Mouse (Mus musculus) frontal cortex, postnatal 14 days (tissue): ENCODE data around the gene Atf6.

Experiments used
- DNase-seq, 2 experiments: peaks; one replicate each; pipeline ENCODE4 v3.0.0; 2022; ENCODE audit warnings: low spot score in 2 of 2

The Atf6 gene

DNA sequence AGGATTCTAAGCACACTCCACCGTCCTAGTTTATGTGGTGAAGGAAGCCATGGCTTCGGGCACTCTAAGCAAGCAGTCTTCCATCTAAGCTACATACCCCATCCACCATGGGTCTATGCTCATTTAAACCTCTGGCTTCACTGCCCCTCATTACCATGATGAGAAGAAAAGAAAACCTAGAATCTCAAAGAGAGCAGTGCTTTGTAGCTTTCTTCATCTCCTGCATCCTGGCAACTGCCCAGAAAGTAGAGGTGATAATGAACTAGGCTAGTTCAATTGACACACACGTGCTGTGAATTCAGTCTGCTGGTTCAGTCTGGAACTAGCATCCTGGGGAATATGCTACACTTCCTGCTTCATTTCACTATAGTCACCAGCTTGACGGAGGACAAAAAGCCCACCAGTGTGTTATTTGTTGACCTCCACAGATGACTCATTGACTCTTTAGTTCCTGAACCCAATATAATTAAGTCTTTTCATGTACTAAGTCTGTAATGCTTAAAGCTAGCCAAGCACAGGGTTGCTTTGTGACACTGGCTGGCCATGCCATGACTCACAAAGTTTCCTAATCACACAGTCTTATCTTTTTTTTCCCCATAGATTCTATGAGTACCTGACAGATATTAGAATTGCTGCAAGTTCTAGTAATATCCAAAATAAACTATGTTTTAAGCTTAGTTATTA, 162.5 kb downstream of the Atf6 start:
- no peak for DNase-seq

DNA sequence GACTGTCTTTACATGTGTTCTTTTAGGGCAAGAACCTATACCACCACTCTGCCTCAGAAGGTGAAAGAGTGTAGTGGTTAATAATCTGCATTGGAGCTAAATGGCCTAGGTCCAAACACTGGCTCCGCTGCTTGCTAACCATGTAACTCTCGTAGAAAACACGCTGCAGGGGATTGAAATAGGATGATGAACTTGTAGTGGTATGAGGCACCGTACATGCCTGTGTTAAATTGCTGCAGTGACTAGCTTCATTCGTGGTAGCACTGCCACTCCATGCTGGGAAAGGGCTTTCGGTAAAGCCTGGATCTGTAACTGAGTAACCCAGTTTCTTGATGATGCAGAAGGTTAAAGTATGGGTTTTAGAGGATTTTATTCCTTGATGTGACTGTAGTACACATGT, 163.5 kb downstream of the Atf6 start:
- DNase-seq, result no peak

DNA sequence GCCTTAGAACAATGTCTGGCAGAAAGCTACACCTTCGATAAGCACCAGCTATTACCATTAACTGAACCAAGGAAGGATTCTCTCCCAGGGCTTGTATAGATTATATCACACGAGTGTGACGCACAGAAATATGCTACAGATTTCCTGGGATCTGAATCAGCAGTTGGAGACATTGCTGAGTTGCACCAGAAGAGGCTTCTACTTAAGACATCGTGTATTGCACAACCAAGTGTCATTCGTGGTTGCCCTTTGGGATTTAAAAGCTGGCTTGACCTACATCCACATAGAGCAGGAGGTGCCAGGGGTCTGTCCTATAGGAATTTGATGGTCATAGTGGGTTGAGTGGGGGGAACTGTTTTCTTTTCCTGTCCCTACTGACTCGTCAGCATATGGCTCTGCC, 164.6 kb downstream of the Atf6 start:
- no peak for DNase-seq

DNA sequence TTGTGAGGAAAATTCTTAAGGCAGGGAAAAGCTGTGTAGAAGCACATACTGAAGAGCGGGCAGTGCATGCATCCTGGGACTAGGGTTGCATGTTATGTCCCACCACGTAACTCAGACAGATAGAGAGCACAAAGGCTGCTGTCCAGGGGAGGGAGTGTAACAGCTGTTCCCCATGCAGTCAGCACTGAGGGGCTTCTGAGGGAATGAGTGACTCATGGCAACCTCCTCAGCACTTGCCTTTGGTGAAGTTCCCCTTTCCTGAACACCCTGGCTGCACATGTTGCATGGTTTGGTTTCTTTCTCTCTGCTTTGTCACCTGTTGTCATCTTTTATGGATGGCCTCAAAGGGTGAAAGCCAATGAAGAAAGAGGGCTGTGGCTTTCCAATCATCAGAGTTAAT, 165.3 kb downstream of the Atf6 start:
- no peak for DNase-seq

DNA sequence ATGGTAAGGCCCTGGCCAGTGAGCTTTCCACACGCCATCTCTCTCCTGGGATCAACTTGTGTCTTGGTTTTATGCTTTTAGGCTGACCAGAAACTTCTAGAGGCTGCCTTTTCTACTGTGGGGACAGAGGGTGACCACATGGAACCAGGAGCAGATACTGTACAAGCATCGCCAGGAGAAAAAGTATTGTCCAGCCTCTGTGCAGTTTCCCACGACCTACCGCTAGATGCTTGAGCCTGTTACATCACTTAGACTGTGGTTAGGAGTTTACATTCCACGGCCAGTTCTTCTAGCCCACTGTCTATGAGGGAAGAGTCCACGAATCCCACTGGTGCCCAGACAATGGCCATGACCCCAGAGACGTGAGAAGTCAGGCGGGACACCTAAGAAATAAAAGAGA, 166.0 kb downstream of the Atf6 start:
- no peak for DNase-seq

DNA sequence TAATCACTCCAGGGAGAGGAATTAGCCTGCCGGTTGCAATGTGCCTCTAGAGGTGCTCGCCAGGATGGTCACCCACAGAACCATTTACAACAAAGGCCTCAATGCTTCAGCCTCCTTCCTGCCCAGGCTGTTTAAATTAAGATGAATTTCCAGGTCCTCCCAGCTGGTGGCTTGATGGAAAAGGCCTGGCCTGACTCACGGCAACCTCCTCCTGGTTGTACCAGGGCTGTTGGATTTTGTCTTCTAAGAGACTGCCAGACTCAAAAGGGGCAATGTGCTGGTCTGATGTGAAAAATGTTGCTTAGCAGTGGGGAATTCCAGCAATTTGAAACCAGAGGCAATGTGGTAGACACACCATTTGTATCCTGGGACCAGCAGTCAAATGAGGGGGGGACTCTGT, 166.4 kb downstream of the Atf6 start:
- no peak for DNase-seq

DNA sequence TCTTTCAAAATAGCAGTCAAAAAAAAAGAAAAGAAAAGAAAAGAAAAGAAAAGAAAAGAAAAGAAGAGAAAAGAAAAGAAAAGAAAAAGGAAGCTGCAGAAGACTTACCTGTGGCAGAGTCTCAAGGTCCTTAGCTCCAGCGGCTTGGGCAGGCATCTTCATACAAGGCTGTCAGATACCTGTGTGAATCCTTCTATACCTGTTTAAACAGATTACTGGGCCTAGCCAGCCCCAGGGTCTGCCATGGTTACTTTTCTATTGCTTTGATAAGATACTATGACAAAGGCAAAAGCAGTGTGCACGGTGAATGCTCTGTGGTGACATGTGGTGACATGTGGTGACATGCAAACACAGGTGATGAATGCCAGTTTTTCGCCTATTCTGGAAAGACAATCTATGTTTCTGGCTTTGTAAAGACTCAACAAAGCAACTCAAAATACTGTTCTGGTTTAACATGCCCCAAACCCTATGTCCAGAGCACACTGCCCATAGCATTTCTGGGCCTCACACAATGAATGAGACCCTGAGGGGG, 167.0 kb downstream of the Atf6 start:
- DNase-seq, result no peak

DNA sequence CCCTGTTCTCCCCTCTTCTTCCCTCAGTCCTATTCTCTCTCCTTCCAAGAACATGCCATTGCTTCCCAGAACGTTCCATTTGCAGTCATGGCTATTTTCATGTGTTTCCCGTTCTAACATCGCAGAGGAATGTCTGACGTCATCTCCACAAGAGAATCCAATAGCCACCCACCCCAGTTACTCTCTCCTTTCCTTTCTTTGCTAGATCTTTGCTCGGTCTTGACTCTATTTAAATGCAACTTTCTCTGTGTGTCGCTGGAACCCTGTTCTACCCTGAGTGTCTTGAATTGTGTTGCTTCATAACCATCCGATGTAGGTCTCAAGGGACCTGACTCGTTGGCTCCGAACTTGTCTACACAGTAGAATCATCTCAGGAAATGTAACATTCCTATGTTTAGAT, 168.0 kb downstream of the Atf6 start:
- DNase-seq, result no peak

DNA sequence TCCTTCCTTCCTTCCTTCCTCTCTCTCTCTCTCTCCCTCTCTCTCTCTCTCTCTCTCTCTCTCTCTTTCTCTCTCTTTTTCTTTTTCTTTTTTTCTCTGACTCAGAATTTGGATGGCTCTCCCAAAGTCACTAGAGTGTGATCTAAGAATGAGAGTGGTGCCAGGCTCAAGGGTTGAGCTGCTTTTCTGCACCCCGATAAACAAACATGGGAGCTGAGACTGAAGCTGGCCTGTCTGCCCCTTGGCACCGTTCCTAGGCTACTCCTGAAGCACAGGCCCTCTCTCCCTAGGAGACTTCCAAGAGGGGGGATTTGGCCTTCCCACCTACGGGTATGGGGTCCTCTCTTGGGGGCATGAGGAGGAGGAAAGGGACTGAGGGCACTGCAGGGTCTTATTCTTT, 168.8 kb downstream of the Atf6 start:
- DNase-seq, result no peak

DNA sequence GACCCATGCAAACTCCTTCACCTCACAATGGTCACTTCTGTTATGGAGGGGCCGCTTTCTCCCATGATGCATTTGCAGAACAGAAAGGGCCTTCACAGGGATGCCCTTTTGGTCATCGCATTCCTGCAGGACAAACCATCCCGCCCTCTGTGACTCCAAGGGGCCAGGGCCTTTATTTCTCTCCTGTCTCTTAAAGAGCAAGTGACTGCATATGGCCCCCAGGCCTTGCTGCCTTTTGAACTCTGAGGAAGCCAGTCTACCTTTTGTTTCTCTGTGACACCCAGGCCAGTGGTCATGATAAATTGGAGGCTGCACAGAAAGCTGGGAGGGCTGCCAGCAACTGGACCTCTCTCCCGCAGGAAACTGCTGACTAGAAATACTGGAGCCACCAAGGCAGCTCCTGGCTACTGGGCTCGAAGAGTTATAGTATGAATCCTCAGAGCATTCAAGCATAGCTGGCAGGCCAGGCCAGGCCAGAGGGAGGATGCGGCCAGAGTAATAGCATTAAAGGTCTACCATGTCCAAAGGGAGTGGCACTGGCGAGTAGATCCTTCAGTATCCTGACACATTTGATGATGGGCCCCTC, 169.7 kb downstream of the Atf6 start:
- no peak for DNase-seq

DNA sequence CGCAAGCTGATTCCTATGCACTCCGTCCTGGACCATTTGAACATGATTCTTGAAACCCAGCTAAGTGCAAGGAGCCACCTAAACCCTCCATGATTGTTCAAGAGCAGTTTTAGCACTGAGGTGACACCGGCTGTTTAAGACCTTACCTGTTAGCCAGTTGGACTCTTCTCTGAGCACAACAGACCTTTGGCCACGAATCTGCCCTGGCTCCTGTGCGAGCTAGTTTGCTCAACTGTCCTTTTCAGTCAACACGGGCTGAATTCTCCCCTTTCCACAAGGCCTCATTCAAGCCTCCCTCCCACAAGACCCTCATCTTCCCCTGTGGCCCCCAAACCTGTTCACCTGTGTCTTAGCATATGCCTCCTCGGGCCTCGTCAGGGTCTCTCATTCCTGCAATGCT, 170.6 kb downstream of the Atf6 start:
- no peak for DNase-seq

DNA sequence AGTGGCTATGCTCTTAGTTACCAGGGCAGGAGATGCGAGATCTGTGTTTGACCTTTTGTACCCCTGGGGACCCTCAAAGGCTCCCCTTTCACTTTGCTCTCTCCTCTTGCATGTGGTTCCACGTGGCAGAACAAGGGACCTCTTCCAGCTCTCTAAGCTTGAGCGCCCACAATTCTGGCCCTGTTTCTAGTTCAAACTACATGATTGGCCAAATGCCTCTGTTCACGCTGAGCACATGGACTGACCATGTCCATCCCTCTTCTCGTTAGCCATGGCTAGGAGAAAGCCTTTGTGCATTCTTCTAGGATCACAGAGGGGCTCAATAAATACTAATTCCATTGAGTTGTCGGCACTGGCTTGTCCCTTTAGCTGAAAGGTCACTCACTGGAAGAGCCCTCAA, 172.2 kb downstream of the Atf6 start:
- no peak for DNase-seq

DNA sequence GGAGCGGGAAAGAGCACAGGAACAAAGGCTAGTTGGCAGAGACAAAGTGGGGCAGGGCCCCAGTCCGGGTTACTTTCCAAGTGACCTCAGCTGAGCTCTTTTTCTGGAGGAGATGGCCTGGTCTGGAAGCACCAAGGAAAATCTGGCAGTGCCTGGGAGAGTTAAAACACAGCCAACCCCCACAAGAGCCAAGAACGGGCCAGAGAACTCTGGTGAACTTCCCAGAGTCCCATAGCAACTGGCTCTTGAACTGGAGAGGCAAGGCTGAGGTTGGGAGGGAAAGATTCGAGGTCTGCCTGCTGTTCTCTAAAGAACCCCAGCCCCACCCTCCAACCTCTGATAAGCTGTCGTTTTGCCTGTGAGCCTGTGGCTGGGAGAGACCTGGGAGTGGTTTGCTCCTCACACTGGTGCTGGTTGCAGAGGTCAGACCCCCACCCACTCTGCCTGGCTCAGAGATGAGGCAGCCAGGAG, 172.7 kb downstream of the Atf6 start:
- peak in 1 of 2 experiments; percentile 37 for DNase-seq

DNA sequence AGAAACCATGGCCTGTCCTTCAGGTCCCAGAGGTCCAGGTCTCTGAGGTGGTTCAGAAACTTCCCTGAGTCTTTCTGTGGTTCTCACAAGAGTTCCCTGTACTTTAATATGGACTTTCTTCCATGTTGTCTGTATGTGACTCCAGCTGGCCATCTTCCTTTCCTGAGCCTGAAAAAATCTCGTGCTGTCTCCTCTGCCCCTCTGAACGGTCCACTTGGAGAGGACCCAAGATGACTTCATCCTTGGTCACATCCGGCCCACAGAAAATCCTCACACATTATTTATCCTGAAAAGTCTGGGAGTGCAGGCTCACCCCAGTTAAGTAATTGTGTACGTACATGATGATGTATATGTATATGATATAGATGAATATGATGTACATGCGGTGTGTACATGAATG, 176.3 kb downstream of the Atf6 start:
- DNase-seq, result no peak

DNA sequence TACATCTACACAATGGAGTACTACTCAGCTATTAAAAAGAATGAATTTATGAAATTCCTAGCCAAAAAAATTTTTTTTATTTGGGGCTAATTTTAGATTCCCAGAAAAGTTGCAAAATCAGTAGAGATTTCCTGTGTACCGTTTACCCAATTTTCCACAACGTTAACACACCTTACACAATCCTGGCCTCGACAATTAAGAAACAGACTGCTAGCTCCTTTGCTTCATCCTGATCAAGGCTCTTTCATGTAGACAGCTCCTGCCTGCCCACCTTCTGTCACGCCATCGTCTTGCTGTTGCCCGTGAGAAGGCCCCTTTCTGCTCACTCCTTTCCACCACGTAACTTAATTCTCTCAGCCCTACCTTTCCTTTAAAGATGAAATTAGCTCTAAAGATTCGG, 177.8 kb downstream of the Atf6 start:
- DNase-seq, result no peak

DNA sequence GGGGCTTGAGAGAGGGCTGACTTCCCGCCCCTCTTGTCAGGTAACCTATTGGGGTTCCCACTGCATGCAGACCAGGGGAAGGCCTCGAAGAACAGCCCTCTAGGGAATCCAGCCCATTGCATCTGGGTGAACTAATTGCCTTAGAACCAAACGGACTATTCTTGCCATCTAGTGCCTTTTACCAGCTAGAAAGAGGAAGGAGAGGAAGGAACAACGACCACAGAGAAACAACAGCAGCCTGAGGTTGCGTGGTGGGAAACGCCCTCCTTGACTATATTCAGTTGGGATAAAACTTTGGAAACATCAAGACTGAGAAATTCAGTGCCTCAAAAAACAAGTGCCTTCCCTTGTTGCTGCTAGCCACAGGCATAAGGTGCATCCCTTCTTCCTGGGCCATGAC, 183.7 kb downstream of the Atf6 start:
- DNase-seq, result no peak

DNA sequence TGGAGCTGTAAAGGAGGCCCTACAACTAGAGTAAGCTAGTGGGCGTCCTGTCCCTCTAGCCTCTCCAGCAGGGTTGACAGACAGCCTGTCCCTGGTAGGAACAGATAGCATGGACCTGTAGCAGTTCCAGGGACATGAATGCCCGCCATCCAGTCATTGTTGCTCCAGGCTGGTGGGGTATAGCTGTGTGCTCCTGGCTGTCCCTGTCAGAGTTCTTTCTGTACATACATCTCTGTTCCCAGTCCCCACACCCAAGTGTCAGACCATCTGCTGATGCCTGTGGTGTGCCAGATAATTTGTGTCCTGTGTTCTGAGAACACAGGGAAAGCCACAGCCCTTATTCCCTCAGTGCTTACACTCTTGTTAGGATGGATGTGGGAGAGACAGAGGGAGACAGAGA, 187.9 kb downstream of the Atf6 start:
- DNase-seq, result no peak

DNA sequence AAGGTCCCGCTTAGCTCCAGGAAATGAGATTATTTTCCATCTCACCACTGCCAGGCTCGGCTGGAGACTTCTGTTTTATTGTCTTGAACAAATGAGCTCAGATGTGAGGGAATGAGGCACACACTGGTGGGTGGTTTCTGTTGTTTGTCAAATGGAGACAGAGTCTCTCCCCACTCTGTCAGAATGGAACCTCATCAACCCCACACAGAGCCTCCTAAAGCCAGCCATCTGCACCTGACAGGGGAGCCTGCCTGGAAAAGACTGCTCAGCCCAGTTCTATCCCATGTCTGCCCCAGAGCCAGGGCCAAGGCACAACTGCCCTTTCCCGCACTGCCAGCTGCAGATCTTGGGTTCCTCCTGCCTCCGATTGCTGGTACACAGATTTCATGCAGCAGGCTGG, 188.7 kb downstream of the Atf6 start:
- no peak for DNase-seq

DNA sequence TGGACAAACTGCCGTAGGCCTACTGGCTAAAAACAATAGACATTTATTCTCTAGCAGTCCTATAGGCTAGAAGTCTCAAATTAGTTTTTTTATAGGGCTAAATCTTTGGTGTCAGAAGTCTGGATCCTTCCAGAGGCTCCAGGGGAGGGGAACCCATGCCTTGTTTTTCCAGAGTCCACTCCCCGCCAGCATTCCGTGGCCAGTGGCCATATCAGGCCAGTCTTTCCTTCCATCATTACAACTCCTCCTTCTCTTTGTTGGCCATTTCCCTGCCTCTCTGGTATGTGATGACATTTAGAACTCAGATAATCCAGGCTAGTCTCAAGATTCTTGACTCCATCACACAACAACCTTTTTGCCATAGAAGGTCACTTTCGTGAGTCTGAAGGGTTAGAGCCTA, 189.9 kb downstream of the Atf6 start:
- no peak for DNase-seq

DNA sequence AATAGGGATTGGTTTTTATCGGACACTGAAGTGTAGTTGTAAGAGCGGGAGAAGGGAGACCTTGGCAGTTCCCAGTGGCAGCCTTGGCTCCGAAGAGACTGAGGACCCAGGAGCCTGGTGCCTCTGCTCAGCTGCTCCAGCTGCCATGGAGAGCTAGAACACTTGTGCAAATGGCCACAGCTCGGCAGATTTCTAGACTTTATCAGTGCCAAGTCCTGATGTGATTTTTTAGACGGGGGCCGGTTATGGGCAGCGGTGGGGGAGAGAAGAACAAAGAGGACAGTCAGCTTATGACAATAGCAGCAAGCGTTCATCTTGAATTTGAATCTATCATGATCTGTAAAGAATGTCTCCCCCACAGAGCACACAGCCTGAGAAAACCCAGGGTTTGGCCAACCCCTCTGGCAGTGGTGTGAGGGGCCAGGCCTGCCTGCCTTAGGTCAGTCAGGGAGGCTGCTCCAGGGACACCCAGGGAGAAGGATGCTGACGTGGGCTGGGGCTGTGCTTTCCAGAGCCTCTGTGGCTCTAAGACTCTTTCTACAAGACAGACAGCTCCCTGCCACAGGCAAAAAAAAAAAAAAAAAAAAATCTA, 193.3 kb downstream of the Atf6 start:
- DNase-seq, result no peak

DNA sequence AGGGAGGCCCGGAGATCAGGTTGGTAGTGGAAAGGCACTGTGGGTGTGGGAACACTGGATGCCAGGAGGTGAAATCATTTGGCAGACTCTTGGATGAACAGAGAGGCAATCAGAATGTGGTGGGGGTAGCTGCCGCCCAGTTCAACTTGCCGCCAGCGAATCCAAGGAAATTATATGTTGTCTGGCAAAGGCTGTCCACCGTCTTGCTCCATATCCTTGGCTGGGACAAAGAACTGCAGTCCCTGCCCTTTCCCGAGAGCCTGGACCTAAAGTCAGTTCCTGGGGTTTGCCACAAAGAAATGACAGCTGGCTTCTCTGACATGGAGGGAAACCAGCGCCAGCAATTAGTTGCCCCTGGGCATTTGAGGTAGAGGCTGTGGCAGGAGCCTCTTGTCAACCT, 202.4 kb downstream of the Atf6 start:
- no peak for DNase-seq

DNA sequence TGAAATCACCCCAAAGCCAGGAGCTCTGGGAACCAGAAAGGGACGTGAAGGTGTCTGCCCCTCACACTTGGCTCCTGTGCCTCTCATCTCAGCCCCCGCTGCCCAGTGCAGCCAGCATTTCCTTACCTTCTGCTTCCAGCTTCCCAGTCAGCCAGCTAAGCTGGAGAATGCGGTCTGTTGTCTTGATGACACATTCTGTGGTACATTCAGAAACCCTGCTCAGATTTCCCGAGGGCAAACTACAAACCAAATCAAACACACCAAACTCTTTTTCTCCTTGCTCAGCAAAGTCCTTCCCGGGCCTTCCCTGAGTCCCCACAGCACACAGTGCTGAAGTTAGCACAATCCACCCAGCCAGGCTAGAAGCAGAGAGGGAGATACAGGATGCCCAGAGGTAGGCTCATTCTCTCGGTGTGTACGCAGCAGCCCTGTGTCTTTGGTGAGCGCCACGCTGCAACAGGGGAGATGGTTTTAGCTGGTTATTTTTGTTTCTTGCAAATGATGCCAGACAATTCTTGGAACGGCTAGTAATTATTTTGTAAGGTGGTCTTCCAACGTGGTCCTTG, 202.9 kb downstream of the Atf6 start:
- no peak for DNase-seq

DNA sequence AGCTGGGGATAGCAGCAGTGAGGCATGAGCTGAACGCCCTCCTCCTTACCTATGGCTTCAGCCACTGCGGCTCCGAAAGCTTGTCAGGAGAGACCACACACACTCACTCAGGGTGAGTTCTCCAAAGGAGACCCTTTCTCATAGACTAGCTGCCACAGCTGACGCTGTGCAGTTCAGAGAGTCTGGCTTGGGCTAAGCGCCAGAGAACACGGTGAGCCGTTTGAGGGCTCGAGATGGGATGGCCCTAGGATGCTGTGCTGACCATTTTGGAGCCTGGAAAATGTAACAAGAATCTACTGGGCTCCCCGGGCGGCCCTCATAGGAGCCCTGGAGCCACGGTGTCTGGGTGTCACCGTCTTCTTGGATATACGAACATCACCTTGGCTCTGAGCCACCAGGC, 208.3 kb downstream of the Atf6 start:
- no peak for DNase-seq
